Mouse (Mus musculus) fat pad, adult 2 months (tissue): ENCODE measurements around the gene Spsb4.

Experiments used
- DNase-seq: peaks from one replicate; pipeline ENCODE4 v3.0.0-alpha.2; 2011; ENCODE audit warnings: low read depth, low spot score; ENCODE audit errors: extremely low read depth

Spsb4 gene

GRCm38 (mm10) chr9:97018677-97019147 lies at the start of gene Spsb4:
Spsb4 (minus strand) TSS chr9:97018843.
- no peak for DNase-seq

GRCm38 (mm10) chr9:97067761-97068160 lies 49.1 kb upstream of the Spsb4 start:
- DNase-seq = no peak

- no peak for DNase-seq
These were observed 47.2 kb upstream of the Spsb4 start for GRCm38 (mm10) chr9:97065885-97066284.

GRCm38 (mm10) chr9:97065216-97065615 lies 46.6 kb upstream of the Spsb4 start:
- DNase-seq = no peak

GRCm38 (mm10) chr9:97064161-97064560 lies 45.5 kb upstream of the Spsb4 start:
- DNase-seq = no peak

GRCm38 (mm10) chr9:97061696-97062095 lies 43.1 kb upstream of the Spsb4 start:
- no peak for DNase-seq

- no peak for DNase-seq
These were observed 38.1 kb upstream of the Spsb4 start for GRCm38 (mm10) chr9:97056541-97057338.

- DNase-seq = no peak
These were observed 37.3 kb upstream of the Spsb4 start for GRCm38 (mm10) chr9:97055906-97056305.

- no peak for DNase-seq
These were observed 32.5 kb upstream of the Spsb4 start for GRCm38 (mm10) chr9:97051176-97051575.

GRCm38 (mm10) chr9:97046240-97046639 lies 27.6 kb upstream of the Spsb4 start:
- no peak for DNase-seq

GRCm38 (mm10) chr9:97041633-97042032 lies 23.0 kb upstream of the Spsb4 start:
- no peak for DNase-seq

GRCm38 (mm10) chr9:97038010-97038409 lies 19.4 kb upstream of the Spsb4 start:
- DNase-seq = no peak

- peak; percentile 45 for DNase-seq
These were observed 18.0 kb upstream of the Spsb4 start for GRCm38 (mm10) chr9:97036656-97037055.

GRCm38 (mm10) chr9:97027361-97027760 lies 8.7 kb upstream of the Spsb4 start:
- DNase-seq = no peak

- no peak for DNase-seq
These were observed 7.4 kb upstream of the Spsb4 start for GRCm38 (mm10) chr9:97026006-97026405.

GRCm38 (mm10) chr9:97024451-97024850 lies 5.8 kb upstream of the Spsb4 start:
- no peak for DNase-seq

- DNase-seq = no peak
These were observed 4.3 kb upstream of the Spsb4 start for GRCm38 (mm10) chr9:97022948-97023347.

GRCm38 (mm10) chr9:97022371-97022770 lies 3.7 kb upstream of the Spsb4 start:
- no peak for DNase-seq

- DNase-seq = no peak
These were observed 1.5 kb upstream of the Spsb4 start for GRCm38 (mm10) chr9:97020152-97020551.

GRCm38 (mm10) chr9:97019686-97020085 lies 1.0 kb upstream of the Spsb4 start:
- no peak for DNase-seq

- DNase-seq = no peak
These were observed 588 bp upstream of the Spsb4 start for GRCm38 (mm10) chr9:97019231-97019630.

- no peak for DNase-seq
These were observed 617 bp downstream of the Spsb4 start for GRCm38 (mm10) chr9:97017811-97018641.
